Mouse (Mus musculus): ENCODE results near the gene Parpbp. TPM values are rescaled to one million over a fixed set of nuclear protein-coding genes. Genes with fewer than 3 reads are reported as not detected.

The Parpbp gene
- total RNA-seq (2017), result 13.7 and 24.8 TPM in 2 replicates

GRCm38 (mm10) chr10:88146707-88147477, at the start of gene Parpbp, which contains the start of gene Nup37:
Gene Parpbp, minus strand, starts transcription at chr10:88146941.
Gene Nup37, plus strand, starts transcription at chr10:88146992.
- peak; percentile 99 for ATAC-seq (replicated peaks in 1 of 2; ENCODE audit: insufficient read depth in 1 of 2, low FRiP score in 2 of 2, low TSS enrichment in 1 of 2, low read depth in 1 of 2, poor library complexity in 2 of 2, severe bottlenecking in 2 of 2)

DNA sequence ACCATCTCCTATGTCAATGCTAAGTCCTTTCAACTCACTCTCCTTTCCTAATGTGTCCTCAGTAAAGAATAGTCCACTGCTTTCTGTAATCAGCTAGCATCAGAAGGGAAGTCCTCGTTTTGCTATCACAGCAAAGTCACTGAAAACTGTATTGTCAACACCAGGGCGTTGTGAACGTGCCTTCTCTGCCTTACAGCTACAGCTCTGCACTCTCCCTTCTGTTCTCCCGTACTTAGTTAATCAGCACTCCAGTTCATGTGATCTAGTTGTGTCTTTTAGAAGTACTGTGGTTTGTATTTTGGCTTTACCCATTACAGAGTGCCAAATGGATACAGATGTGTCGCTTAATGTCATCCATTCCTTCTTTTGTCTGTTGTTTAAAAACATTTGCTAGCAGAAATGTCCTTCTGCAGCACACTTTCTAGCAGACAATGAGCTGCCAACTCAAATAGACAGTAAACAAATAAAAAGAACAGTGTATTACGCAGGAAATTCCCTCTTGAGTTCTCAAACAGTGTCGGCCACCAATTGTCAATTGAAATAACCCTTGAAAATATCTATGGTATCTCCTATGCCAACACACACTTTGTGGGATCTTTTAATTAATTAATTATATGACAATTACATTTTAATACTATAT, 20.8 kb upstream of the Parpbp start:
- ATAC-seq (replicated peaks in 1 of 2; ENCODE audit: insufficient read depth in 1 of 2, low FRiP score in 2 of 2, low TSS enrichment in 1 of 2, low read depth in 1 of 2, poor library complexity in 2 of 2, severe bottlenecking in 2 of 2), result no peak

- ATAC-seq (replicated peaks in 1 of 2; ENCODE audit: insufficient read depth in 1 of 2, low FRiP score in 2 of 2, low TSS enrichment in 1 of 2, low read depth in 1 of 2, poor library complexity in 2 of 2, severe bottlenecking in 2 of 2), result no peak
Measured at GRCm38 (mm10) chr10:88166158-88166557, 19.4 kb upstream of the Parpbp start.

- no peak for ATAC-seq (replicated peaks in 1 of 2; ENCODE audit: insufficient read depth in 1 of 2, low FRiP score in 2 of 2, low TSS enrichment in 1 of 2, low read depth in 1 of 2, poor library complexity in 2 of 2, severe bottlenecking in 2 of 2)
Measured at GRCm38 (mm10) chr10:88162676-88163075, 15.9 kb upstream of the Parpbp start.

GRCm38 (mm10) chr10:88162096-88162495, 15.4 kb upstream of the Parpbp start:
- no peak for ATAC-seq (replicated peaks in 1 of 2; ENCODE audit: insufficient read depth in 1 of 2, low FRiP score in 2 of 2, low TSS enrichment in 1 of 2, low read depth in 1 of 2, poor library complexity in 2 of 2, severe bottlenecking in 2 of 2)

GRCm38 (mm10) chr10:88151658-88152057, 4.9 kb upstream of the Parpbp start:
- ATAC-seq (replicated peaks in 1 of 2; ENCODE audit: insufficient read depth in 1 of 2, low FRiP score in 2 of 2, low TSS enrichment in 1 of 2, low read depth in 1 of 2, poor library complexity in 2 of 2, severe bottlenecking in 2 of 2), result no peak

GRCm38 (mm10) chr10:88150381-88150780, 3.6 kb upstream of the Parpbp start:
- ATAC-seq (replicated peaks in 1 of 2; ENCODE audit: insufficient read depth in 1 of 2, low FRiP score in 2 of 2, low TSS enrichment in 1 of 2, low read depth in 1 of 2, poor library complexity in 2 of 2, severe bottlenecking in 2 of 2), result no peak

GRCm38 (mm10) chr10:88146187-88146586, 554 bp downstream of the Parpbp start:
- ATAC-seq (replicated peaks in 1 of 2; ENCODE audit: insufficient read depth in 1 of 2, low FRiP score in 2 of 2, low TSS enrichment in 1 of 2, low read depth in 1 of 2, poor library complexity in 2 of 2, severe bottlenecking in 2 of 2), result peak in 1 of 2 experiments; percentile 5; a peak in 1 of 4 replicates

DNA sequence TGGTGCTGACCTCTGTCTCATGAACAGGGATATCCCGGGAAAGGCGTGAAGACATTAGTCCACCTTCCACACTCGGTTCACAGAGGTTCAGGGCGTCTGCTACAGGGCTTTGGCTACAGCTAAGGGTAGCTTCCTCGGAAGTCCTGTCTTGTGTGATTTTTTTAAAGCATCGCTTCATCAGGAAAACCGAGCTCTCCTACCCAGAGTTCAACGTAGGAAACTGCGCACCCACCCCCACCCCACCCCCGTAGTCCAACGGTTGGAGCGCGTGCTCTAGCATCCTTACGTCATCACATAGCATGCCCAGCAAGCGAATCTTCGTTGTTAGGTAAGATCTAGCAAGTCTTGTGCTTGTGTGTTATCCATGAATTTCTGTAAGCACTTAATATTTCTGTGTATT, 11.1 kb downstream of the Parpbp start:
- ATAC-seq (replicated peaks in 1 of 2; ENCODE audit: insufficient read depth in 1 of 2, low FRiP score in 2 of 2, low TSS enrichment in 1 of 2, low read depth in 1 of 2, poor library complexity in 2 of 2, severe bottlenecking in 2 of 2), result no peak

GRCm38 (mm10) chr10:88119721-88120120, 27.0 kb downstream of the Parpbp start:
- no peak for ATAC-seq (replicated peaks in 1 of 2; ENCODE audit: insufficient read depth in 1 of 2, low FRiP score in 2 of 2, low TSS enrichment in 1 of 2, low read depth in 1 of 2, poor library complexity in 2 of 2, severe bottlenecking in 2 of 2)

DNA sequence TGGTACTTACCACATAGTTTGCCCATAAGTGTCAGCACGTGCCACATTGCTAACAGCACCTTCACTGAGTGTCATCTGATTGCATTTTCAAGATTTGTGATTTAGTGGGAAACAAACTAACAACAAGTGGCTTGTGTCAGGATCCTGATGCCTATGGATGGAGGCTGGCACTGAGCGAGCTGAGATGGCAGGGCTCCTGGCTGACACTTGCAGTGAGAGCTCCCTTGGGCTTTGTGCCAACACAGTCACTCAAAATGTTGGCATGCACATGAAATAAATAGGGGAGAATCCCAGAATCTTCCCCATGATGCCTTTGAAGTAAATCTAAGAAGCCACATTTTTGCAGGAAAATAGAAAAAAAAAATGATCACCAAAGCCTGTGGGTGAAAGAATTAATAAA, 33.5 kb downstream of the Parpbp start:
- ATAC-seq (replicated peaks in 1 of 2; ENCODE audit: insufficient read depth in 1 of 2, low FRiP score in 2 of 2, low TSS enrichment in 1 of 2, low read depth in 1 of 2, poor library complexity in 2 of 2, severe bottlenecking in 2 of 2), result no peak

- ATAC-seq (replicated peaks in 1 of 2; ENCODE audit: insufficient read depth in 1 of 2, low FRiP score in 2 of 2, low TSS enrichment in 1 of 2, low read depth in 1 of 2, poor library complexity in 2 of 2, severe bottlenecking in 2 of 2), result no peak
Measured at GRCm38 (mm10) chr10:88106169-88106568, 40.6 kb downstream of the Parpbp start.

DNA sequence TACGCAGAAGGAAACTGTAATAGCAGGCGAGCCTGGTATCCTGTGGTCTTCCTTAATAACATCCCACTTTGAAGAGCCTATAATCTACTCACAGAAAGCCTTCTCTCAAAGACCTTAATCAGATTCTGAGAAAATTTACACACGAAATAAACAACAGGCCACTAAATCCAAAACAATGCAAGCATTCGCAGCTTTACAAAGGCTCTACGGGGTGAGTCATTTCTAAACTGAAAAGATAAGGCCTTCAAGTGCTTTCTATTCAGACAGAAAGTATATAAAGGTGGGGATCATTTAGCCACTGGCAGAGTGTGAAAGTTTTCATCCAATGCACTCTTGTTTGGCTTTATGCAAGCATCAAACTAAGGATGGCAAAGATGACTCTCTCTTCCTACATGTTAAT, 56.0 kb downstream of the Parpbp start, which contains the start of gene Pmch:
TSS of gene Pmch (plus strand) at position 301 of the 400 bp plus-strand sequence.
- no peak for ATAC-seq (replicated peaks in 1 of 2; ENCODE audit: insufficient read depth in 1 of 2, low FRiP score in 2 of 2, low TSS enrichment in 1 of 2, low read depth in 1 of 2, poor library complexity in 2 of 2, severe bottlenecking in 2 of 2)

- no peak for ATAC-seq (replicated peaks in 1 of 2; ENCODE audit: insufficient read depth in 1 of 2, low FRiP score in 2 of 2, low TSS enrichment in 1 of 2, low read depth in 1 of 2, poor library complexity in 2 of 2, severe bottlenecking in 2 of 2)
Measured at GRCm38 (mm10) chr10:88067377-88067776, 79.4 kb downstream of the Parpbp start.

GRCm38 (mm10) chr10:88064872-88065271, 81.9 kb downstream of the Parpbp start:
- no peak for ATAC-seq (replicated peaks in 1 of 2; ENCODE audit: insufficient read depth in 1 of 2, low FRiP score in 2 of 2, low TSS enrichment in 1 of 2, low read depth in 1 of 2, poor library complexity in 2 of 2, severe bottlenecking in 2 of 2)

GRCm38 (mm10) chr10:88063436-88063835, 83.3 kb downstream of the Parpbp start:
- no peak for ATAC-seq (replicated peaks in 1 of 2; ENCODE audit: insufficient read depth in 1 of 2, low FRiP score in 2 of 2, low TSS enrichment in 1 of 2, low read depth in 1 of 2, poor library complexity in 2 of 2, severe bottlenecking in 2 of 2)

DNA sequence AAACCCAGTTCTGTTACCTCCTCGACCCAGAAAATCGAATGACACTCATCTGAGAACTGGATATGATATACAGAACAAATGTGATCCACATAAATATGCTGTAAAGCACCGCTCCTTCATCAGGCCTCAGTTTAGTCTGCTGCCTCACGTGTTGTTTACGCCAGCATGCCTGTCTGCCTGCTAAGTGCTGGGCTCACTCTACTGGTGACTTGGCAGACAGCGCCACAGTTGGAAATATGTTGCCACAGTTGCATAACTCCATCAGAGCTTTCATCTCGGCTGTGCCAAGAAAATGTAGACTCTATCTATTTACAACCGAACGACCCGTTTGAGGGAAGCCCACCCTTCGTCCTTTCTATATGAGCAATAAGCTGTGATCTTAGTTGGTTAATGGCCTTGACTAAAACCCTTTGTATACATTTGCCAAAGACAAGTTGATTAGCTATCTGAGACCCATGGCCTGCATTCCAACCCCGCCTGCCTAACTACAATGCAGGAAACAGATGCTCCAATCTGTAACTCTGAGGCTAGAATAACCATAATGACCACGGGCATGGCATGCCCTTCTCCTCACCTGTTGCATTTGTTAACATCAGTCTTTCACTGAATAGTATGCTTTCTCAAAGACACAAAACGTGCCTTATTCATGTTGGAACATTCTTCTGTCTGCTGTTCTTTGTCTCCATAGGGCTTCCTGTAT, 89.6 kb downstream of the Parpbp start:
- 0 out of 4 replicates have a peak, but pooled peaks of 1 of the 2 experiments have one; percentile 45 for ATAC-seq (replicated peaks in 1 of 2; ENCODE audit: insufficient read depth in 1 of 2, low FRiP score in 2 of 2, low TSS enrichment in 1 of 2, low read depth in 1 of 2, poor library complexity in 2 of 2, severe bottlenecking in 2 of 2)
